Mouse (Mus musculus): ENCODE measurements around the gene Arg2.

DNA sequence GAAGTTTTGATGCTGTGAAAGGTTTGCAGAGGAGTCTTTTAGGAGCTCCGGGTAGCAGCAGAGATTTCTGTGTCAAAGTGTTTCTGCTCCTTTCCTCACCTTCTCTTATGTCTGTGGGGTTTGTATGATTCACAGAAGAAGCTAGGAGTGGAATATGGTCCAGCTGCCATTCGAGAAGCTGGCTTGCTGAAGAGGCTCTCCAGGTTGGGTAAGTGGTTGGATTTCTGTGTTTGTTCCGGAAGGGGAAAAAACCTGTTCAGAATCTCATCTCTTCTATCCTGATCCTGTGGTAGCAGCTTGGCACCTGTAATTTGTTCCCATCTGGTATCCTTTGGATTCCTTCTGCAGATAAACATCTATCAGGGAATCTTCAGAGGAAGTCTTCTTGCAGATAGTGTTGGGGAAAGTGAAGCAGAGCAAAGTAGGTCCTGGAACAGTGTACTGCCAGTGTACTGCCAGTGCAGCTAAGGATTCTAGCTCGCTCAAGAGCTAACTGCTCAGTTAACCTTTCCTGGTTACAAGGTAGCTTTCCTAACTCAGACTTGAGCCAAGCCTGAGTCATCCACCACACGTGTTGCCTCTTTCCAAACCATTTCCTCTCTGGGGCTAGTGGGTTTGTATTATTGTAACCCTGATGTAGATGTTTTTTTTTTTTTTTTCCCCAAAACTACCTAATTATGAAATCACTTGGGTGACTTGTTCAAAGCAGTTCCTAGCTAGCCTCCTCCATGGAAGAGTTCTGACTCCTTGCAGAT lies 1.3 kb downstream of the Arg2 start:
- no peak for TF ChIP-seq GATA1 (IDR thresholded peaks at IDR 0.05; ENCODE audit: borderline replicate concordance, low read length)
- TF ChIP-seq FLI1 (IDR thresholded peaks at IDR 0.05; ENCODE audit: low read length), result no peak

Data from megakaryocyte, embryonic 14.5 days (primary cell).